Mouse (Mus musculus): ENCODE data around the gene Ell2. TPM values are rescaled to one million over a fixed set of nuclear protein-coding genes. Genes with fewer than 3 reads are reported as not detected.

Ell2 gene
- polyA plus RNA-seq, 1 experiment, result 27.3 TPM

DNA sequence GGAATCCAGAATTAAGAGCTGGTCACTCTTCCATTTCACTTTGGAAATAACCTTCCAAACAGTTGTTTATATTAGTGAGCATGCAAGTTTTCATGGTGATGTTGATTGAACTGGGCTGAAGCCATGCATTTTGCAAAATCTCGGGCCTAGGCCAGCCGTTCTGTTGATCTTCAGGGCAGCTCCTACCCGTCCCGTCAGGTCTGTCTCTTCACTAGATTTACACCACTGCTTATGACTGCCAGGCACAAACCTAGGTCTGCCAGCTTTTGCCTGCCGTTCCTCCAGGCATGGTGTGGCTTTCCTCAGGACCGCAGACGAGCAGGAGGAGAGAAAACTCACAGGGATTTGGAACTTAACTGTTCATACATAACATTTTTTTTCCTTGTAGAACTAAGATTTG, 31.4 kb downstream of the Ell2 start:
- Histone ChIP-seq H3K4me1 (ENCODE audit: control insufficient read depth, insufficient read depth, low read length) (peaks cover 3% of the 10 kb centered on the region; the same call in 1 of the 2 replicates), H3K27ac (ENCODE audit: control insufficient read depth, insufficient read depth, low read depth, low read length, poor library complexity) (no peak overlapping the region), H3K4me3 (replicated peaks; ENCODE audit: control insufficient read depth, low read depth, low read length) (no peak overlapping the region)
- WGBS, result 79% methylated on average over 7 of the region's 7 CpGs
- no peak for TF ChIP-seq POLR2A (IDR thresholded peaks at IDR 0.05; ENCODE audit: borderline replicate concordance, control insufficient read depth, low read depth, low read length)
- TF ChIP-seq CTCF (IDR thresholded peaks at IDR 0.05; ENCODE audit: control insufficient read depth, insufficient read depth, low read length), result no peak

DNA sequence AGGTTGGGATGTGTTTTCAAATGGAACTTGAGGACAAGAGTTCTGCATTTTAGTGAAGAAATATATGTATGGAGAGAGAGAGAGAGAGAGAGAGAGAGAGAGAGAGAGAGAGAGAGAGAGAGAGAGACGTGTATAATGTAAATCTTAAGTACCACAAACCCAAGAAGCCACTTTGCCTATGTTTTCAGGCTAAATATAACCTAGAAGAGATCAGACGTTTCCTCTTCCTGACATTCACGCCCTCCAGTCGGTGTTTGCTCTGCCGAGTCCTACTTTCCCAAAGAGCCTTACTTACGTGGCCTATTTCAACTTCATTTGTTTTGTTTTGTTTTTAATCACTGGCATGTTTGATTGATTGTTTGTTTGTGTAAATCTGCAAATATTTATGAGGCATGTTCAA, 32.0 kb downstream of the Ell2 start:
- TF ChIP-seq CTCF (IDR thresholded peaks at IDR 0.05; ENCODE audit: control insufficient read depth, insufficient read depth, low read length) (no peak), POLR2A (IDR thresholded peaks at IDR 0.05; ENCODE audit: borderline replicate concordance, control insufficient read depth, low read depth, low read length) (no peak)
- Histone ChIP-seq H3K27ac (ENCODE audit: control insufficient read depth, insufficient read depth, low read depth, low read length, poor library complexity) (no peak overlapping the region), H3K4me3 (replicated peaks; ENCODE audit: control insufficient read depth, low read depth, low read length) (no peak overlapping the region), H3K4me1 (ENCODE audit: control insufficient read depth, insufficient read depth, low read length) (peaks cover 3% of the 10 kb centered on the region; the same call in 1 of the 2 replicates)
- 8% methylated on average over 6 of the region's 6 CpGs for WGBS

DNA sequence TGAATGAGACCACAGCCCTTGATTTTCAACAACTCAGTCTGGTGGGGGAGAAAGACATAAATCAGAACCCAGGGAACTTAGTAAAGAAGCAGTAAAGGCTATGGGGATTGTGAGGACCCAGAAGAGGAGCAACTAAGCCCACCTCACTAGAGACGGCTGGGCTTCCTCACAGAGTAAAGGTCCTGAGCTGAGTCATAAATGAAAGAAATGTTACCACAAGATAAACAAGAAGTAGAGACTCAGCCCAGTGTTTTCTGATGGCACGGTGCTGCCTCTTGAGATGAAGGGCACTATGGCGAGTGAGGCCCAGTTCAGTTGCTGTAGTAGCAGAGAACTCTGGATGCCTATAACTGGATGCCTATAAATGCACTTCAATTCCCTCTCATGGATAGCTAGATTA, 32.4 kb downstream of the Ell2 start:
- Histone ChIP-seq H3K4me3 (replicated peaks; ENCODE audit: control insufficient read depth, low read depth, low read length) (no peak overlapping the region), H3K27ac (ENCODE audit: control insufficient read depth, insufficient read depth, low read depth, low read length, poor library complexity) (no peak overlapping the region), H3K4me1 (ENCODE audit: control insufficient read depth, insufficient read depth, low read length) (peaks cover 3% of the 10 kb centered on the region; the same call in 1 of the 2 replicates)
- TF ChIP-seq CTCF (IDR thresholded peaks at IDR 0.05; ENCODE audit: control insufficient read depth, insufficient read depth, low read length) (no peak), POLR2A (IDR thresholded peaks at IDR 0.05; ENCODE audit: borderline replicate concordance, control insufficient read depth, low read depth, low read length) (no peak)
- WGBS, result 26% methylated on average over 3 of the region's 3 CpGs

DNA sequence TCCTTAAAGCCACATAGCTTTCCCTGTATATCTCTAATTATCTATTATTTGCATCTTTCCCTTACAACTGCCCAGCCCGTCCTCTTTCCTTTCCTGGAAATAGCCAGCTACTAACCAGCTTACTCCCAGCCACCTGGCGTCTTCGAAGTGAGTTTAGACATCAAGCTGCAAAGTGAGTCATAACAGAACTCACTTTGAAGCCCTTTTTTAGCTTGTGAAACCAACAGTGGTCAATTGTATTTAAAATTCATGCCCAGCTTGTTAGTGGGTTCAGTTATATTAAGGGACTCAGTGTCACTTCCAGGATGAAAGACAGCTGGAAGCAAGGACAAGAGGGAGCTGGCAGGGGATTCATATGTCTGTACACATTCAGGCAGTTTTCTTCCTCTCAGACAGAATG, 33.5 kb downstream of the Ell2 start:
- peaks cover 1% of the 10 kb centered on the region; the same call in 1 of the 2 replicates for H3K4me1 ChIP-seq (ENCODE audit: control insufficient read depth, insufficient read depth, low read length)
- no peak overlapping the region for H3K4me3 ChIP-seq (replicated peaks; ENCODE audit: control insufficient read depth, low read depth, low read length)
- 56% methylated on average over 3 of the region's 3 CpGs for WGBS
- TF ChIP-seq POLR2A (IDR thresholded peaks at IDR 0.05; ENCODE audit: borderline replicate concordance, control insufficient read depth, low read depth, low read length), result no peak
- no peak for TF ChIP-seq CTCF (IDR thresholded peaks at IDR 0.05; ENCODE audit: control insufficient read depth, insufficient read depth, low read length)
- no peak overlapping the region for H3K27ac ChIP-seq (ENCODE audit: control insufficient read depth, insufficient read depth, low read depth, low read length, poor library complexity)

DNA sequence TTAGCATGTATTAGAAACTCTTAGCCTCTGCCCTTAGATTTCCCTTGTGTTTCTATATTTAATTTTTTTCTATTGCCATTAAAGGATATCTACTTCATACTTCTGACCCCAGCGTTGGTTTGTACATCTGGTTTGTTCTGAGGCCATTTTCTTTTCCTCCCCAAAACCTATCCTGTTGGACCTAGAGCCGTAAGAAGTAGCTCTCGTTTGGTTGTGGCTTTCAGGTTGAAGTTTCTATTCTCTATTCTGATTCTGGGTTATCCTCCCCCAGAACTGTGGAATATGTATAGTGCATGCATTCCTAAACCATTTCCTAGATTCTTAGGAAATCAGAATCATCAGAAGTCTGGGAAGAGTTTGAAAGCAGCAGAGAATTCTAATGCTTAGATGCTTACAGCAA, 34.6 kb downstream of the Ell2 start:
- TF ChIP-seq POLR2A (IDR thresholded peaks at IDR 0.05; ENCODE audit: borderline replicate concordance, control insufficient read depth, low read depth, low read length), result no peak
- TF ChIP-seq CTCF (IDR thresholded peaks at IDR 0.05; ENCODE audit: control insufficient read depth, insufficient read depth, low read length), result no peak
- H3K27ac ChIP-seq (ENCODE audit: control insufficient read depth, insufficient read depth, low read depth, low read length, poor library complexity), result no peak overlapping the region
- peaks cover 1% of the 10 kb centered on the region; the same call in 1 of the 2 replicates for H3K4me1 ChIP-seq (ENCODE audit: control insufficient read depth, insufficient read depth, low read length)
- no peak overlapping the region for H3K4me3 ChIP-seq (replicated peaks; ENCODE audit: control insufficient read depth, low read depth, low read length)
- 73% methylated on average over 3 of the region's 3 CpGs for WGBS

DNA sequence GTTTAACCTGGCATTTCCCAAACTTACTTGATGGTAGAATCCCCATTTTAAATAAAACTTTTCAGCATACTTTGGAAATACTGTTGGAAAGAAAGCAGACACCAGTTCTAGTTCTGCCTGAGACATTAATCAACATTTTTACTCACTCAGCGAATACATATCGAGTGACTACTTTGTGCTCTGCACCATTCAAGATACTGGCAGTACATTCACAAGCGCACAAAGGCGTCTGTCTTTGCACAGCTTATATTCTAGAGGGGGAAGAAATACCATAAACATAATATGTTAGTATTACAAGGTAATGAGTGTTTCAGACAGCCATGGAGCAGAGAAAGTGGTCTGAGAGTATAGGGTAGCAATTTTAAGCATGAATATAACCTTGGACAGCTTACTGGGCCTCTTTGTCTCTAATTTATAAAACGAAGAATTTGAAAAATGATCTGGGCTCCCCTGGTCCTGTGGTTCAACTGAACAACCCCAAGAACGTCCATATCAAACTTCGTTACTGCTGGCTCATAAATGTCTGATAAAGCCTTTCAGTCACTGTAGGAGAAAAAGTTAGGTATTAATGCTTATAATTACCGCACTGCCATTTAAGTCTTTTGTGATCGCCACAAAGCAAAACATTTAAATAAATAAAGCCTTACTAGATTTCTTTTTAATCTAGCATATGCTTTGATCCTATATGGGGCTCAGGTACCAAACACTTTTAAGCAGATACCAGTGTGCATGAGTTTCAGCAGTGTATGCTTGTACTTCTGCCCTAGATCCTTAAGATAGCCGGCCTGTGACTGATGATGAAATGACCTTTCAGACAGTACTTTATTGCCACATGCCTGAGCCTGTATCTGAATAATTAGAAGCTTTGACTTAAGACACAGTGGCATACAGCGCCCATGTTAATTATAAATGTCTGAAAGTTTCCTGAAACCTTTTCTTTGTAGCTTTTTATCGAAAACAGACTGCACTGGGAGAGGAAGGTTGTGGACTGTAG, 35.5 kb downstream of the Ell2 start:
- H3K4me3 ChIP-seq (replicated peaks; ENCODE audit: control insufficient read depth, low read depth, low read length), result no peak overlapping the region
- WGBS, result 66% methylated on average over 12 of the region's 12 CpGs
- H3K27ac ChIP-seq (ENCODE audit: control insufficient read depth, insufficient read depth, low read depth, low read length, poor library complexity), result no peak overlapping the region
- peaks cover 1% of the 10 kb centered on the region; the same call in 1 of the 2 replicates for H3K4me1 ChIP-seq (ENCODE audit: control insufficient read depth, insufficient read depth, low read length)
- TF ChIP-seq POLR2A (IDR thresholded peaks at IDR 0.05; ENCODE audit: borderline replicate concordance, control insufficient read depth, low read depth, low read length), result no peak
- no peak for TF ChIP-seq CTCF (IDR thresholded peaks at IDR 0.05; ENCODE audit: control insufficient read depth, insufficient read depth, low read length)

DNA sequence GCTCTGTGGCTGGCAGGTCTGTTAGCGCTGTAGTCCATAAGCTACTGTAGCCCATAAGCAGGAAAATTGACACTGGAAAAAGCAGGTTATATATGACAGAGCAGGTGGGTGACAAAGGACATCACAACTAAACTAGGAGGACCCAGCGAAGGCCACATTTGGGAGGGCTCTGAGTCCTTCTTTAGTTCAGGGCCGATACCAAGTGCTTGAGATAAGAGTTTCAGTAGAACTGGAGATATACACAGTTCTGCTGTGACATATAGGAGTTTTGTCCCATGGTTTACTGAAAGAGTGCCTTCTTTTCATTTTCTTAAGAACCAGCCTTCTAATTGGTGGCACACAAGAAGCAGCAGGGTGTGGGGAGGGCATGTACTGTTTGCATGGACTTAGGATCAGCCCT, 36.4 kb downstream of the Ell2 start:
- Histone ChIP-seq H3K27ac (ENCODE audit: control insufficient read depth, insufficient read depth, low read depth, low read length, poor library complexity) (no peak overlapping the region), H3K4me1 (ENCODE audit: control insufficient read depth, insufficient read depth, low read length) (peaks cover 1% of the 10 kb centered on the region; the same call in 1 of the 2 replicates), H3K4me3 (replicated peaks; ENCODE audit: control insufficient read depth, low read depth, low read length) (no peak overlapping the region)
- WGBS, result 74% methylated on average over 3 of the region's 3 CpGs
- TF ChIP-seq CTCF (IDR thresholded peaks at IDR 0.05; ENCODE audit: control insufficient read depth, insufficient read depth, low read length) (no peak), POLR2A (IDR thresholded peaks at IDR 0.05; ENCODE audit: borderline replicate concordance, control insufficient read depth, low read depth, low read length) (no peak)

DNA sequence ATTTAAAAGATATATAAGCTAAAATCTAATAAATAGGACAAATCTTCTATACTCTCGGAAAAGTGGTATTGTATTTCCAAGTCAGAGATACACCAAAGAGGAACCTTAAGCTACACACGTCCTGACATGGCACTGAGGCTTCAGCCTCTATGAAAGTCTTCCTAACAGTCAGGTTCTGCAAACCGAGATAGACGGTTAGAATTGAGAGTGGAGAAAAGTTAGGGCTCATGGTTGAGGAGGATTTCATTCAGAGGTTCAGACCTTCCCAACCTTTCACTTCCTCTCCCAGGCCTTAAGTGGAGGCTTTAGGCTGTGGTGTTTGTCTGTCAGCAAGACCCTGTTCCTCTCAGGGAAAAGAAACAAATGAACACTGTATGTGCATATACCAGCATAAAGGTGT, 37.5 kb downstream of the Ell2 start:
- no peaks in the 10 kb centered on the region; the same call in 1 of the 2 replicates for H3K4me1 ChIP-seq (ENCODE audit: control insufficient read depth, insufficient read depth, low read length)

More for the DNA sequence above, 37.5 kb downstream of the Ell2 start:
- Histone ChIP-seq H3K27ac (ENCODE audit: control insufficient read depth, insufficient read depth, low read depth, low read length, poor library complexity) (no peak overlapping the region), H3K4me3 (replicated peaks; ENCODE audit: control insufficient read depth, low read depth, low read length) (no peak overlapping the region)
- TF ChIP-seq POLR2A (IDR thresholded peaks at IDR 0.05; ENCODE audit: borderline replicate concordance, control insufficient read depth, low read depth, low read length) (no peak), CTCF (IDR thresholded peaks at IDR 0.05; ENCODE audit: control insufficient read depth, insufficient read depth, low read length) (no peak)
- WGBS, result 64% methylated on average over 4 of the region's 4 CpGs
